Mouse (Mus musculus) limb, embryonic 12.5 days (tissue): Measurements from ENCODE around the gene Arhgef12. TPM values are rescaled to one million over a fixed set of nuclear protein-coding genes. Genes with fewer than 3 reads are reported as not detected.

Experiments used
- ATAC-seq: fragments of 200-750 bp; cut with Nextera tagmentation; 2 replicates; pipeline ENCODE4 v1.8.0; 2017; ENCODE audit warnings: low read depth, moderate TSS enrichment; ENCODE audit not compliant: insufficient number of reproducible peaks, insufficient read depth, low FRiP score, low TSS enrichment
- H3K27ac ChIP-seq: fragments of 300-500 bp; sonication (generic); 2 replicates; pipeline ENCODE4 v1.5.1; 2016; ENCODE audit warnings: mild to moderate bottlenecking, moderate library complexity
- H3K27me3 ChIP-seq: fragments of 300-500 bp; sonication (generic); 2 replicates; pipeline ENCODE4 v1.6.1; 2016; ENCODE audit warnings: mild to moderate bottlenecking, moderate library complexity
- H3K36me3 ChIP-seq: fragments of 300-500 bp; sonication (generic); 2 replicates; pipeline ENCODE4 v1.6.1; 2016; ENCODE audit warnings: mild to moderate bottlenecking, moderate library complexity
- H3K4me1 ChIP-seq: fragments of 300-500 bp; sonication (generic); replicated peaks from 2 replicates; pipeline ENCODE4 v1.6.1; 2016
- H3K4me2 ChIP-seq: fragments of 300-500 bp; sonication (generic); 2 replicates; pipeline ENCODE4 v1.6.1; 2016; ENCODE audit warnings: mild to moderate bottlenecking, moderate library complexity
- H3K4me3 ChIP-seq: fragments of 300-500 bp; sonication (generic); replicated peaks from 2 replicates; pipeline ENCODE4 v1.5.1; 2016; ENCODE audit warnings: mild to moderate bottlenecking
- H3K9ac ChIP-seq: fragments of 300-500 bp; sonication (generic); replicated peaks from 2 replicates; pipeline ENCODE4 v1.6.1; 2016; ENCODE audit warnings: mild to moderate bottlenecking, moderate library complexity
- H3K9me3 ChIP-seq: fragments of 300-500 bp; sonication (generic); 2 replicates; pipeline ENCODE4 v1.6.1; 2016; ENCODE audit warnings: mild to moderate bottlenecking, moderate library complexity
- WGBS: fragments of 180-500 bp; shearing (Covaris S2); methylation state at CpG from one replicate; pipeline ENCODE4 v1.1.7; 2016; 5-methylcytosine and 5-hydroxymethylcytosine counted together
- polyA plus RNA-seq: library from polyadenylated mRNA; unstranded; fragments of >200 nt; fragmentation: Nextera tagmentation; extraction: Ambion mirVana; gene quantifications from 2 replicates; pipeline ENCODE4 v1.2.1, GENCODE M21; 2016

The Arhgef12 gene
- 14.8 and 16.9 TPM in 2 replicates for polyA plus RNA-seq

DNA sequence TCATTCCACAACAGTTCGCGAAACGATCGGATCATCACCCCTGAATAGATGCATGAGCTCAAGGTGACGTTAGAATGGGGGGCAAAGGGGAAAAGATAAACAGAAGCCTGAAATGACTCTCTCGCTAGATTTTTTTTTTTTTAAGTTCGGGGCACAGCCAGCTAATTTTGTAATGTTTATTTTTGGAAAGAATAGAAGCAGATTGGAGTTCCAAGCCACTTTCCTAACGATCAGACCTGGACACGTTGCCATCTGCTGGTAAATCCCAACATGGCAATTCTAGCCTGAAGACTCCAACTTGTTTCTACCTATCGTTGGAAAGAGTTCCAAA, at the start of gene Arhgef12:
Arhgef12 (minus strand) TSS at position 53 of the 331 bp plus-strand sequence.
- ATAC-seq, result no peak
- peak within 1 kb of the TSS; percentile 91 for H3K4me3 ChIP-seq
- peaks cover 27% of the 10 kb centered on the region for H3K4me1 ChIP-seq
- H3K4me2 ChIP-seq, result peak within 1 kb of the TSS; percentile 87
- H3K36me3 ChIP-seq, result peaks cover 19% of the 10 kb centered on the region
- H3K27me3 ChIP-seq, result no peaks in the 10 kb centered on the region
- peak within 1 kb of the TSS; percentile 95 for H3K27ac ChIP-seq
- H3K9me3 ChIP-seq, result no peaks in the 10 kb centered on the region
- 33% methylated on average over 10 of the region's 10 CpGs for WGBS
- H3K9ac ChIP-seq, result peak within 1 kb of the TSS; percentile 95

DNA sequence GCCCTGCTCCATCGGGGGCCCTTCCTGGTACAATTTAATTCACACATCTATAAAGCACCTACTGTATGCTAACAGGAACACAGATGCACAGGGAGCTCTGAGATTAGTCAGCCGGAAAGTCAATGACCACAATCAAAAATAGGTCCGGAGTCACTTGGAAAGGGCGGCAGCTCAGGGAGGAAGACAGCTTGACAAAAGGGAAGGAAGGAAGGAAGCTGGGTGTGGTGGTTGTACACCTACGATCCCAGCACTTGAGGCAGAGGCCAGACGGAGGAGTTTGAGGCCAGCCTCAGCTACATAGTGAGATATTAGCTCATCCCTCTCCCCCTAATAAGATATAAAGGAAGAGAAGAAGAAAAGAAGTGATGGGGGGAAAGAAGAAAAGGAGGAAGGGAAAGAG, 48.9 kb upstream of the Arhgef12 start:
- ATAC-seq, result no peak
- peaks cover 4% of the 10 kb centered on the region; the same call in 1 of the 2 replicates for H3K27me3 ChIP-seq
- 88% methylated on average over 6 of the region's 6 CpGs for WGBS

DNA sequence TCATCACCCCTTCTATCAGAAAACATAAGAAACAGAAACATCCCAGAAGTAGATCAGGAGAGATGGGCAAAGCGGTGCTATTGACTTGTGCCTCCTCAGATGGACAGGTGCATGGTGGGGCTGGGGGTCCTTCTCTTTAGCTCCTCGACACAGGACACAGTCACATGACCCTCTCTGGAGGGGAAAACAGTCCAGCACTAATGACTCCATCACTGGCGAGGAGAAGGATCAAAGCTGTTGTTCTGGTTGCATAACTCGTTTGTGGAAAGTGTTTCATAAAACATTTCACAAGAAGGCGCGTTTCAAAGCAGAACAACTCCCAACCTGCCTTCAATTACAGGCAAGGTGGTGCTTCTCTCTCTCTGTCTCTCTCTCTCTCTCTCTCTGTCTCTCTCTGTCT, 44.7 kb upstream of the Arhgef12 start:
- no peaks in the 10 kb centered on the region for H3K9me3 ChIP-seq
- 47% methylated on average over 6 of the region's 6 CpGs for WGBS
- H3K27me3 ChIP-seq, result peaks cover 4% of the 10 kb centered on the region; the same call in 1 of the 2 replicates
- H3K4me2 ChIP-seq, result no peak overlapping the region
- H3K9ac ChIP-seq, result no peak overlapping the region
- H3K4me1 ChIP-seq, result no peaks in the 10 kb centered on the region
- ATAC-seq, result no peak
- H3K4me3 ChIP-seq, result no peak overlapping the region
- H3K36me3 ChIP-seq, result no peaks in the 10 kb centered on the region
- no peak overlapping the region for H3K27ac ChIP-seq

More for the DNA sequence above, 48.9 kb upstream of the Arhgef12 start:
- Histone ChIP-seq H3K4me3 (no peak overlapping the region), H3K9me3 (no peaks in the 10 kb centered on the region), H3K36me3 (no peaks in the 10 kb centered on the region), H3K4me1 (no peaks in the 10 kb centered on the region), H3K9ac (no peak overlapping the region), H3K27ac (no peak overlapping the region), H3K4me2 (no peak overlapping the region)

DNA sequence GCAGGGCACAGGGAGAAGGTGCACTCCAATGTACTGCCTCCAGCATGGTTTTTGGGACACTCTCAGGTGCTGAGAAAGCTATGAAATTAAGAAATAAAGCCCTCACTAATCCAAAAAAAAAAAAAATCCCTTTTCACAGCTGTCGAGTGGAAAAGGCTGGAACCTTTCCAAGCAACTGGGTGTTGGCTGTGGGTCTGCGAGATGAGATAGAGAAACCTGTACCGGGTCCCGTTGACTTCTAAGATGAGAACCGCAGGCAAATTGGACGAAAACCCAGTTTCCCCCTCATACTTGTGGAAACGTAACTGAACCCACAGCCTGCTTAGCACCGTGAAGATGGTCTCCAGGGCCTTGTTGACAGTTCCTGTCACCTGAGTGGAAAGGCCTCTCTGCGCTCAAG, 43.9 kb upstream of the Arhgef12 start:
- Histone ChIP-seq H3K9ac (no peak overlapping the region), H3K9me3 (no peaks in the 10 kb centered on the region), H3K27ac (no peak overlapping the region), H3K4me1 (no peaks in the 10 kb centered on the region), H3K4me3 (no peak overlapping the region), H3K4me2 (no peak overlapping the region), H3K27me3 (0 out of 2 replicates have a peak, but pooled peaks cover 4% of the 10 kb centered on the region), H3K36me3 (no peaks in the 10 kb centered on the region)
- ATAC-seq, result no peak
- 81% methylated on average over 9 of the region's 9 CpGs for WGBS

DNA sequence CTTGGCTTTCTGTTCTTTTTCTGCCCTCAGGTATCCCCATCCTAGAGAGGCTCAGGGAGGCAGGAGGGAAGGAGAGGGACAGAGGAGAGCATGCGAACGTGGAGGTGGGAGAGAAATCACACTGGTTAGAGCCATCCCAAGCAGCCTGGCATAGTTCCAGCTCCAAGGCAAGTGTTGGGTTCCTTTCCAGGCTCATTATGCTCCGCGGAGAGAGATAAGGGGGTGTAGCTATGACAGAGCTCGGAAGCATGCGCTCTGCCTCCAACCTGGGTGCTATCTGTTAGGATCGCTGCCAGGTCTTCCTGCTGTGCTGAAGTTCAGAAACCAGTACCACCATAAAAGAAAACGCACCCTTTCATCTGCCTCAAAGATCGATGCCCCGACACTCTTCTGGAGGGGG, 43.0 kb upstream of the Arhgef12 start:
- 0 out of 2 replicates have a peak, but pooled peaks cover 4% of the 10 kb centered on the region for H3K27me3 ChIP-seq
- H3K27ac ChIP-seq, result no peak overlapping the region
- no peaks in the 10 kb centered on the region for H3K4me1 ChIP-seq
- no peak overlapping the region for H3K9ac ChIP-seq
- H3K9me3 ChIP-seq, result no peaks in the 10 kb centered on the region
- no peak for ATAC-seq
- H3K4me2 ChIP-seq, result no peak overlapping the region
- no peaks in the 10 kb centered on the region for H3K36me3 ChIP-seq
- 40% methylated on average over 10 of the region's 10 CpGs for WGBS
- H3K4me3 ChIP-seq, result no peak overlapping the region

DNA sequence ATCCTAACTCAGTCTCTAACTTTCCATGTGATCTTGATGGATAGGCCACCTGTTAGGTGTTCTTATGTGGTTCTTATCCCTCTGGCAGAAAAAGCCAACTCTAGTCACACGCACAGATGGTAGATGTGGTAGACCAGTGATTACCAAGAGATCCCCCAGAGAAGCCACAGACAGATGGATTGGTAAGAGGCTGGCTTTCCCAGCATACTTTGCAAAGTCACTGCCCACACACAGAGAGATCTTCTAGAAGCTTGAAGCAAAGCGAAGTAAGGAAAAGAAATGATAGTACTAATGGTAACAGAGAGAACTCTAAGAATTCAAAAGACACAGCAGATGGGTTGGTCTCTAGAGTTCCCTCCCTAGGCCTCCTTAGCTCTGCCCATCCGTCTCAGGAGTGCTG, 42.5 kb upstream of the Arhgef12 start:
- 0 out of 2 replicates have a peak, but pooled peaks cover 4% of the 10 kb centered on the region for H3K27me3 ChIP-seq
- no peak for ATAC-seq
- 81% methylated on average over 3 of the region's 3 CpGs for WGBS
- no peak overlapping the region for H3K9ac ChIP-seq
- H3K36me3 ChIP-seq, result no peaks in the 10 kb centered on the region
- no peak overlapping the region for H3K27ac ChIP-seq
- H3K4me3 ChIP-seq, result no peak overlapping the region
- H3K9me3 ChIP-seq, result no peaks in the 10 kb centered on the region
- no peak overlapping the region for H3K4me2 ChIP-seq
- H3K4me1 ChIP-seq, result no peaks in the 10 kb centered on the region

DNA sequence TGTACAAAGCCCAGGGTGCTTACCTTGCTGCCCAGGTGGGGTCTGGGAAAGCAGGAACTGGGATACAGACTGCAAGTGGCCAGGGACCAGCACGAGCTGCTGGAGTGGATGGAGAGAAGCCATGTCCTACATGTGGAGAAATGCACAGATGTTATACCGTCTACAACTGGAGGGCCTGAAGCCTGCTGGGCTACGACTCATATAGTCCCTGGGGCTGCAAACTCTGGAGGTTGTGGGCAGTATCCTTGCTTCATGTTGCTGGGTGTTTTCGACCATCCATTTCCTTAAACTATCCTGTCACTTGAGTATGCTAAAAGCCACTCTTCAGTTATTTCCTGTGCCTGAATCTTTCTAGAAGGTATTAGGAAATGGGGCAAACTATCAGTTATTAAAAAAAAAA, 38.2 kb upstream of the Arhgef12 start:
- Histone ChIP-seq H3K9me3 (no peaks in the 10 kb centered on the region), H3K27ac (no peak overlapping the region), H3K9ac (no peak overlapping the region), H3K36me3 (no peaks in the 10 kb centered on the region), H3K4me3 (no peak overlapping the region), H3K4me1 (no peaks in the 10 kb centered on the region), H3K4me2 (no peak overlapping the region), H3K27me3 (no peaks in the 10 kb centered on the region)
- ATAC-seq, result no peak
- 82% methylated on average over 4 of the region's 4 CpGs for WGBS

DNA sequence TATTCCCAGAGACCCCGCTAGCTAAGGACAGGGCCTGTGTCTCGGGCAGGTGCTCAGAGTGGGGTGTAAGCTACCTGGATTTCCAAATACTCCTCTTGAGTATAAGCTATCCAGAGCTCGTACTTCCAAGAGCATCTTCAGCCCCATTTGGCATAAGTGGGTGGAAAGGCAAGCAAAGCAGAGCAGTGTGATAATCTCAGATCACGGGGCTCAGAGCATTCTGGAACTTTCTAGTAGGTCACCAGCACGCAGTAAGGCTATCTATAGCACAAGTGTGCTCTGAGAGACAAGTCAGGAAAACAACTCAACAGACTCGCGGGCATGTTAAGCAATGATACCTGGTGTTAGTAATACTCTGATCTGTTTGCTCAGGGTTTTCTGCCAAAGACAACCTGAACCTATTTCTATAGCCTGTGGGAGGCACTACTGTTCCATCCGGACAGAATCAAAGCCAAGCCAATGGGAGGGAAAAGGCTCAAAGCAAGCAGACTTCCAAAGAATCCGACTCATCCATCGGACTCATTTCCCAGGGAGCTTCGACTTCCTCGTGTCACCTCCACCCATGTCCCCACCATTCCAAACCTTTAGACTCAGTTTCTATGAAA, 37.3 kb upstream of the Arhgef12 start:
- Histone ChIP-seq H3K4me3 (no peak overlapping the region), H3K27ac (no peak overlapping the region), H3K4me1 (no peaks in the 10 kb centered on the region), H3K9ac (no peak overlapping the region), H3K27me3 (no peaks in the 10 kb centered on the region), H3K36me3 (no peaks in the 10 kb centered on the region), H3K9me3 (no peaks in the 10 kb centered on the region), H3K4me2 (no peak overlapping the region)
- ATAC-seq, result no peak
- 78% methylated on average over 12 of the region's 12 CpGs for WGBS

DNA sequence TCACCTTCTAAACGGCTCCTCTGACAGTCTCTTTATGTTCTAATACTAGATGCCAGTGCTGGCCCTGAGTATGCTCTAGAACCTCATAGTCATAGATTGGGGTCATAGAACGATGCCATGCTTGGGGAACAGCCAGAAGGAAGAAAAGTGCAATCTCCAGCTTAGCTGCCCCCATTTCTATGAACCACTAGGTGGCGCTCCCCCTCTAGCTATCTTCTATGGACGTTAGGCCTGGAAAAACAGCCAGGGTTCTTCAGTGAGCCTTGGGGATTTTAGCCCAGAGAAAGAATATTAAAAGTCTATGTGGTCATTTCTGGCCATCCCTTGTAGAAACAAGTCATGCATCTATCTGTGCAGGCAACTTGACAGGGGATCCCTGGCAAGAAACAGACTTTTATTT, 34.8 kb upstream of the Arhgef12 start:
- 7% methylated on average over 4 of the region's 4 CpGs for WGBS

DNA sequence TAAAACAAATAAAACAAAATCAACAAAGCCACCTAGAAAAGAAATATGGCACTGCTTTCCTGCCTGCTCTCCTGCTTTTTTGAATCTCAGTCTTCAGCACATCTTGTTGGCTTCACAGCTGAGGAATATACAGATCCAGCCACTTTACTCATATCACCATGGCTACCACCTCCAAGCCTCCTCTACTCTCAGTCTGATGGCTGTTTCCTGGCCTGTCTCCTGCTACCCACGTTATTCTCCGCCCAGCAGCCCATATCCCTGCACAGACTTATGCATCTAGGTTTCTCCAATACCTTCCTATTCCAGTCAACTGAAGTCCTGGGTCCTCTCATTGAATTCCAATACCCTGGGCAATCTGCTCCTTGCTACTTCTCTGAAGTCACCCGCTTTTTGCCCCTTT, 26.5 kb upstream of the Arhgef12 start:
- ATAC-seq, result no peak

More for the DNA sequence above, 34.8 kb upstream of the Arhgef12 start:
- no peak overlapping the region for H3K4me2 ChIP-seq
- ATAC-seq, result no peak
- H3K27me3 ChIP-seq, result no peaks in the 10 kb centered on the region; the same call in 1 of the 2 replicates
- H3K27ac ChIP-seq, result no peak overlapping the region
- no peaks in the 10 kb centered on the region for H3K4me1 ChIP-seq
- no peaks in the 10 kb centered on the region for H3K36me3 ChIP-seq
- no peak overlapping the region for H3K4me3 ChIP-seq
- H3K9me3 ChIP-seq, result no peaks in the 10 kb centered on the region
- no peak overlapping the region for H3K9ac ChIP-seq

DNA sequence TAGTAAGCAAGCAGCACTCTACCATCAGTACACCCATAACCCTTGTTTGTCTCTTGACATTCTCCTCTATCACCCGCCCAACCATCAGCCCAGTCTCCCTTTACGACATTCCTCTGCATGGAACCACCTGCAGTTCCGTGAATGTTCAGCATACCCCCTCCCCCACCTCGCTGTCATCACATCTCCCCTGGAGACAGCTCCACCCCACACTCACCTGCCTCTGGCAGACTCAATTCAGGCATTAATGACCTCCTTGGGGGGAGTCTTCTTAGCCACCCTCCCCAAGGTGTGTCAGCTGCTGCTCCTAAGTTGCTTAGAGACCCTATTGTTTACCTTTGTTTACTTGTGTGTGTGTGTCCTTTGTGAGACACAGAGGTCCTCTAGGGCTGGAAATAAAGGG, 25.3 kb upstream of the Arhgef12 start:
- ATAC-seq, result no peak
- Histone ChIP-seq H3K27me3 (0 out of 2 replicates have a peak, but pooled peaks cover 4% of the 10 kb centered on the region), H3K27ac (no peak overlapping the region), H3K4me2 (no peak overlapping the region), H3K9me3 (no peaks in the 10 kb centered on the region), H3K4me1 (peaks cover 14% of the 10 kb centered on the region; the same call in 1 of the 2 replicates), H3K9ac (no peak overlapping the region), H3K36me3 (no peaks in the 10 kb centered on the region), H3K4me3 (no peak overlapping the region)
- 17% methylated on average over 4 of the region's 4 CpGs for WGBS

More for the DNA sequence above, 26.5 kb upstream of the Arhgef12 start:
- Histone ChIP-seq H3K27me3 (peaks cover 4% of the 10 kb centered on the region; the same call in 1 of the 2 replicates), H3K9me3 (no peaks in the 10 kb centered on the region), H3K4me2 (no peak overlapping the region), H3K36me3 (no peaks in the 10 kb centered on the region), H3K4me3 (no peak overlapping the region), H3K4me1 (peaks cover 14% of the 10 kb centered on the region; the same call in 1 of the 2 replicates), H3K9ac (no peak overlapping the region), H3K27ac (no peak overlapping the region)
- 80% methylated on average over 3 of the region's 3 CpGs for WGBS

DNA sequence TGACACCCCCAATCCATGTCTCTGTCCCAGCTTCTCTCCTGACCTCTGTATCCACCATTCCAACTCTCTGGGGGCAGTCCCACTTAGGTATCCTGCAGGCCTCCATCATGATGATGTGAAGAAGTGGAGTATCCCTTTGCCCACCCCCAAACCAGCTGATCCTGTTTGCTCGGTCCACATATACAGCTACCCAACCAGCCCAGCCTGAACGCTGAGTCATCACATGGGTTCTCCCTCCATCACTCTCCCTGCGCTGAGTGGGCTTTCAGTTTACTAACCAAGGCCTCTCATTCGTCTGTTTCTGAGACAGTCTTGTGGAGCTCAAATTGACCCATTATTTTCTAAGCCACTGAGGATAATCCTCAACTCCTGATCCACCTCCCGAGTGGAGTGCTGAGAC, 24.9 kb upstream of the Arhgef12 start:
- Histone ChIP-seq H3K4me3 (no peak overlapping the region), H3K9me3 (no peaks in the 10 kb centered on the region), H3K27ac (no peak overlapping the region), H3K9ac (no peak overlapping the region), H3K4me2 (no peak overlapping the region), H3K36me3 (no peaks in the 10 kb centered on the region), H3K4me1 (peaks cover 14% of the 10 kb centered on the region; the same call in 1 of the 2 replicates), H3K27me3 (0 out of 2 replicates have a peak, but pooled peaks cover 4% of the 10 kb centered on the region)
- WGBS, result 80% methylated on average over 5 of the region's 5 CpGs
- no peak for ATAC-seq
